Mouse (Mus musculus): ENCODE data around the gene Gimap1.

- TF ChIP-seq EP300 (IDR thresholded peaks at IDR 0.05; ENCODE audit: low read depth) (no peak), CTCF (IDR thresholded peaks at IDR 0.05; ENCODE audit: low read depth) (no peak)
These were observed 41.9 kb upstream of the Gimap1 start for GRCm38 (mm10) chr6:48696830-48697554.
